Mouse (Mus musculus): ENCODE results near the gene Rhox4b.
"Not testable (repeated sequence)": the region's sequence is repeated elsewhere in the genome, so short reads cannot be mapped to it uniquely, and the experiment has no call there.

GRCm38 (mm10) chrX:37411767-37412166, 20.5 kb upstream of the Rhox4b start, which contains the start of gene Rhox2b:
- not testable (repeated sequence) for TF ChIP-seq CTCF (IDR thresholded peaks at IDR 0.05; ENCODE audit: borderline replicate concordance, extremely low read depth, insufficient read depth, insufficient read length); POLR2A (IDR thresholded peaks at IDR 0.05; ENCODE audit: borderline replicate concordance, extremely low read depth, insufficient read depth, insufficient read length, poor library complexity, severe bottlenecking)
